Mouse (Mus musculus): Measurements from ENCODE around the gene Vmn2r107. TPM values are rescaled to one million over a fixed set of nuclear protein-coding genes. Genes with fewer than 3 reads are reported as not detected.

Gene Vmn2r107
- not detected in 2 replicates for polyA plus RNA-seq (2015; fragmentation: Nextera tagmentation; extraction: Ambion mirVana)

DNA sequence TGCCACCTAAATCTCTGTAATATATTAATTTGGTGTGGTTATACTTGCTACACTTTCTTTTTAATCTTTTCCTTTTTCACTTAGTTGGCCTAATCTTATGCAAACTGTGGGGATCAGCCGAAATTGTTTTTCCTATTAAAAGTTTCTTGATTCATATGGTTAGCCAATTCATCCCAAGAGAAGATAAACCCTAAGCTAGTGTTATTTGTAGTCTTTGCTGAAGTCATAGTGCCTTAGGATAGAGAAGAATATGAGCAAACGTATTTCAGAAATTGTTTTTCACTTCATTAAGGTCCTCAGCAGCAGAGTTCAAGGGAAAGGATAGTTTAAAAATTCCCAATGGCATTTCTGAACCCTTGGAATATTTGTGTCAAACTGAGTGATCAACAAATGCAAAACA, at the start of gene Vmn2r107:
TSS of gene Vmn2r107 (plus strand) at position 301 of the 400 bp plus-strand sequence.
- no peak for ATAC-seq (ENCODE audit: low FRiP score)
- Histone ChIP-seq H3K9ac (no peak within 1 kb of the TSS), H3K4me2 (no peak within 1 kb of the TSS), H3K36me3 (no peaks in the 10 kb centered on the region), H3K4me1 (replicated peaks) (no peaks in the 10 kb centered on the region), H3K27me3 (no peaks in the 10 kb centered on the region), H3K4me3 (no peak within 1 kb of the TSS), H3K27ac (no peak within 1 kb of the TSS), H3K9me3 (peaks cover 3% of the 10 kb centered on the region; the same call in 1 of the 2 replicates)
- WGBS = 67% methylated on average over 2 of the region's 2 CpGs

DNA sequence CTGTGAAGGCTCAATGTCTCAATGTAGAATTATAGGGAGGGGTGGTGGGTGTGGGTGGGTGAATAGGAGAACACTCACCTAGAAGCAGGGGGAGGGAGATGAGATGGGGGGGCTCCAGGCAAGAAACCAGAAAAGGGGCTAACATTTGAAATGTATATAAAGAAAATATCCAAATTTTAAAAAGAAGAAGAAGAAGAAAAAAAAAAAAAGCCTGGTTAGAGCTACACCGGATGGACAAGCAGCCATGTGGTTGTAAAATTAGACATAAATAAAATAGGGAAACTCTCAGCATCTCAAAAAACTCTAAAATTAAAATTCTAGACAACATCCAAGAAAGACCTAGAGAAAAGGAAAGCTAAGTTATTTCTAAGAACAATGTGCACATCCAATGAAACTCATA, 39.3 kb upstream of the Vmn2r107 start:
- H3K36me3 ChIP-seq = no peaks in the 10 kb centered on the region
- H3K9me3 ChIP-seq = 0 out of 2 replicates have a peak, but pooled peaks cover 7% of the 10 kb centered on the region
- no peak overlapping the region for H3K27ac ChIP-seq
- H3K4me3 ChIP-seq = no peak overlapping the region
- no peaks in the 10 kb centered on the region for H3K4me1 ChIP-seq (replicated peaks)
- 86% methylated on average over 1 of the region's 1 CpGs for WGBS
- H3K9ac ChIP-seq = no peak overlapping the region
- no peaks in the 10 kb centered on the region for H3K27me3 ChIP-seq
- no peak for ATAC-seq (ENCODE audit: low FRiP score)
- no peak overlapping the region for H3K4me2 ChIP-seq

DNA sequence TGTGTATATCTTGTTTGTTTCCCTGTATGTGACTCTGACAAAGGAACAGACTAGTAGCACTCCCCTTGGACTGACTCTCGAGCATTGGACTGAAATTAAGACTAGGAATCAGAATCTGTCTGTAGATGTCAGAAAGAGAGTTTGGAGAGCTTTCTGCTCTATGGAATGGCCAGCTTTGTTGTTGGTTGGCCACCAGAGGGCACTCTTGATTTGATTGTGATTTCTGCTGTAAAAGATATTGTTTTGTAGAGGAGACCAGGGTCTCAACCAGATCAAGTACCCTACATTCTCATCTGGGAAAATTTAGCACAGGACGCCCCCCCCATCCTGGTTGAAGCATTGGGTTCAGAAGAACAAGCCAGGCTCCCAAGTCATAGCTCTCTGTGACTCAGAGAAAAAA, 54.1 kb downstream of the Vmn2r107 start:
- Histone ChIP-seq H3K27ac (no peak overlapping the region), H3K36me3 (no peaks in the 10 kb centered on the region), H3K9ac (no peak overlapping the region), H3K4me3 (no peak overlapping the region), H3K27me3 (no peaks in the 10 kb centered on the region), H3K4me1 (replicated peaks) (no peaks in the 10 kb centered on the region), H3K9me3 (peaks cover 35% of the 10 kb centered on the region), H3K4me2 (no peak overlapping the region)
- ATAC-seq (ENCODE audit: low FRiP score) = no peak
- 41% methylated on average over 2 of the region's 2 CpGs for WGBS

DNA sequence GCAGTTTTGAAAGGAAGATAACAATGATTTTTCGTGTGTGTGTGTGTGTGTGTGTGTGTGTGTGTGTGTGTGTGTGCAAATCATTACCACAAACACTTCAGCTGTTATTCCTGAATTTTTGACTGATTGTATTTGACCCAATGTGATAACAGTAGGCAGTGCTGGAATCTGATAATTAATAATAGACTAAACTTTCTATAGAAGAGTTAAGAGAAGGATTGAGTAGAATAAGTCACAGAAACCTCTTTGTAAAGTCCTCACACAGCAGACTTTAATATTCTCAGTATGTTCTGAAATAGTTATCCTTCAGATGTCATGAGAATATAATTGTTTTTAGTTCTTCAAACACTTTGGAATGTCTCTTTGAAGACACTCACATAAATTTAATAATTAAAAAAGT, 68.8 kb downstream of the Vmn2r107 start, which contains the start of gene Vmn1r224:
TSS of gene Vmn1r224 (plus strand) at position 301 of the 400 bp plus-strand sequence.
- WGBS = 42% methylated on average over 1 of the region's 1 CpGs
- Histone ChIP-seq H3K9me3 (0 out of 2 replicates have a peak, but pooled peaks cover 12% of the 10 kb centered on the region), H3K4me3 (no peak within 1 kb of the TSS), H3K4me2 (no peak within 1 kb of the TSS), H3K27me3 (no peaks in the 10 kb centered on the region), H3K36me3 (no peaks in the 10 kb centered on the region), H3K27ac (no peak within 1 kb of the TSS), H3K4me1 (replicated peaks) (no peaks in the 10 kb centered on the region), H3K9ac (no peak within 1 kb of the TSS)
- no peak for ATAC-seq (ENCODE audit: low FRiP score)

Other genes with a start within 250 kb of the Vmn2r107 start
- not detected in 2 replicates for gene Fpr-rs7, start 231.0 kb upstream of the Vmn2r107 start, polyA plus RNA-seq (2015; fragmentation: Nextera tagmentation; extraction: Ambion mirVana)
- not detected in 2 replicates for gene Fpr-rs6, start 162.1 kb upstream of the Vmn2r107 start, polyA plus RNA-seq (2015; fragmentation: Nextera tagmentation; extraction: Ambion mirVana)
- not detected in 2 replicates for gene Vmn2r105, start 110.2 kb upstream of the Vmn2r107 start, polyA plus RNA-seq (2015; fragmentation: Nextera tagmentation; extraction: Ambion mirVana)
- gene Vmn2r106, start 59.7 kb upstream of the Vmn2r107 start, polyA plus RNA-seq (2015; fragmentation: Nextera tagmentation; extraction: Ambion mirVana) = not detected in 2 replicates
- gene Vmn1r224, start 68.9 kb downstream of the Vmn2r107 start, polyA plus RNA-seq (2015; fragmentation: Nextera tagmentation; extraction: Ambion mirVana) = not detected in 2 replicates
- gene Vmn2r108, start 136.1 kb downstream of the Vmn2r107 start, polyA plus RNA-seq (2015; fragmentation: Nextera tagmentation; extraction: Ambion mirVana) = not detected in 2 replicates
- not detected in 2 replicates for gene Vmn1r225, start 152.9 kb downstream of the Vmn2r107 start, polyA plus RNA-seq (2015; fragmentation: Nextera tagmentation; extraction: Ambion mirVana)
- not detected in 2 replicates for gene Vmn2r109, start 219.5 kb downstream of the Vmn2r107 start, polyA plus RNA-seq (2015; fragmentation: Nextera tagmentation; extraction: Ambion mirVana)